8 mouse cellular contexts compared by ENCODE assay signal in the genomic region with DNA sequence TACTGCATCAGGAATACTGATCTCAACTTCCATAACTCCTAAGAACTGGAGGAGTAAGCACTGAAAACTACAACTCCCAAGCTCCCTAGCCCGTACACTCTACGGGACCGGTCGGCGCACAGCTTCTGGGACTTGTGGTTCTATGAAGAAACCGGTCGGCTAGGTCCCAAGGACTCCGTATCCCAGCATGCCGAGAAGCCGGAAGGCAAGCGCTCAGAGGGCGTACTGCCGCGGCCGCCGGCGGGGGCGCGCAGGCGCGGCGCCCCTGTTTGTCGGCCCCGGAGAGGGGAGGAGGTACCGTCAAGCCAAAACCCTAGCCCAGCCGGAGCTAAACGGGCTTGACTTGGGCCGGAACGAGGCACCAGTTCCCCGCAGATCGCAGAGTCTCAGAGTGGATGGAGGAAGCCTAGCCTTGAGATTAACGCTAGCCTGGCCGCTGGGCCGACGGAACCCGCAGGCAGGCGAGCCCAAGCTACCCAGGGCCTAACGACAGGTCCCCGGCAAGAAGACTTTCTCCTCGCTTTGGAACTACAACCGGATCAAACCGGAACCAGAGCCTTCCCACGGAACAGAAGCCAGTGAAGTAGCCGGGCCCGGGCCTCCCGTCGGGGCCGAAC. TPM values are rescaled to one million over a fixed set of nuclear protein-coding genes. Genes with fewer than 3 reads are reported as not detected.
DNase-seq lines count a peak whose midpoint lies in the region; ATAC-seq lines count a peak whose summit lies in the region.

A gene (plus strand): TSS at position 155 of the 617 bp plus-strand sequence.

- H3K4me1 ChIP-seq in embryonic facial prominence, embryonic 13.5 days = peaks cover 27% of the 10 kb centered on the region
- H3K4me1 ChIP-seq in limb, embryonic 13.5 days = peaks cover 29% of the 10 kb centered on the region
- H3K4me1 ChIP-seq in midbrain, embryonic 16.5 days (ENCODE audit: control insufficient read depth, insufficient read depth, low read length) = peaks cover 21% of the 10 kb centered on the region

- peaks cover 23% of the 10 kb centered on the region for H3K36me3 ChIP-seq in embryonic facial prominence, embryonic 13.5 days
- peaks cover 25% of the 10 kb centered on the region for H3K36me3 ChIP-seq in limb, embryonic 13.5 days
- H3K36me3 ChIP-seq in midbrain, embryonic 16.5 days (ENCODE audit: control insufficient read depth, insufficient read depth, low read length) = peaks cover 8% of the 10 kb centered on the region

- H3K4me3 ChIP-seq in embryonic facial prominence, embryonic 13.5 days = peak within 1 kb of the TSS; percentile 94
- peak within 1 kb of the TSS; percentile 94 for H3K4me3 ChIP-seq in limb, embryonic 13.5 days
- peak within 1 kb of the TSS; percentile 88 for H3K4me3 ChIP-seq in midbrain, embryonic 16.5 days (ENCODE audit: low read depth, low read length)

- ATAC-seq in embryonic facial prominence, embryonic 13.5 days (ENCODE audit: insufficient number of reproducible peaks, insufficient read depth, low FRiP score, low TSS enrichment, low read depth) = peak; percentile 96
- peak; percentile 99 for ATAC-seq in limb, embryonic 13.5 days (ENCODE audit: low FRiP score, low read depth)
- ATAC-seq in midbrain, embryonic 16.5 days = peak; percentile 98

- peak within 1 kb of the TSS; percentile 85 for H3K27ac ChIP-seq in embryonic facial prominence, embryonic 13.5 days
- peak within 1 kb of the TSS; percentile 75 for H3K27ac ChIP-seq in limb, embryonic 13.5 days
- peak within 1 kb of the TSS; percentile 69 for H3K27ac ChIP-seq in midbrain, embryonic 16.5 days (ENCODE audit: low read length)

- peak; percentile 98 for DNase-seq in 3134 (ENCODE audit: extremely low read depth, insufficient read length, low spot score)
- peak; percentile 93 for DNase-seq in adrenal gland, postnatal 36 days
- DNase-seq in heart, adult 18-20 months = peak; percentile 91 to 98
- DNase-seq in kidney, adult 8-10 months = peak; percentile 95 to 97
- peak; percentile 78 to 89 for DNase-seq in spleen, postnatal 10 days (ENCODE audit: low spot score in 2 of 2)

- peak within 1 kb of the TSS; percentile 96 for H3K4me2 ChIP-seq in embryonic facial prominence, embryonic 13.5 days
- H3K4me2 ChIP-seq in limb, embryonic 13.5 days (replicated peaks) = peak within 1 kb of the TSS; percentile 99
- peak within 1 kb of the TSS; percentile 98 for H3K4me2 ChIP-seq in midbrain, embryonic 16.5 days (ENCODE audit: low read length)

- under 1% methylated on average over 48 of the region's 48 CpGs for WGBS in embryonic facial prominence, embryonic 13.5 days
- under 1% methylated on average over 48 of the region's 48 CpGs for WGBS in limb, embryonic 13.5 days
- WGBS in midbrain, embryonic 16.5 days = under 1% methylated on average over 48 of the region's 48 CpGs

- H3K9ac ChIP-seq in embryonic facial prominence, embryonic 13.5 days = peak within 1 kb of the TSS; percentile 89
- H3K9ac ChIP-seq in limb, embryonic 13.5 days = peak within 1 kb of the TSS; percentile 94
- H3K9ac ChIP-seq in midbrain, embryonic 16.5 days (ENCODE audit: low read depth, low read length) = peak within 1 kb of the TSS; percentile 86

- H3K9me3 ChIP-seq in embryonic facial prominence, embryonic 13.5 days = no peaks in the 10 kb centered on the region
- no peaks in the 10 kb centered on the region for H3K9me3 ChIP-seq in limb, embryonic 13.5 days
- H3K9me3 ChIP-seq in midbrain, embryonic 16.5 days (replicated peaks; ENCODE audit: control insufficient read depth, low read length, poor library complexity, severe bottlenecking) = no peaks in the 10 kb centered on the region

- peaks cover 4% of the 10 kb centered on the region; the same call in 1 of the 2 replicates for H3K27me3 ChIP-seq in embryonic facial prominence, embryonic 13.5 days
- peaks cover 4% of the 10 kb centered on the region for H3K27me3 ChIP-seq in limb, embryonic 13.5 days
- no peaks in the 10 kb centered on the region for H3K27me3 ChIP-seq in midbrain, embryonic 16.5 days (ENCODE audit: control insufficient read depth, insufficient read depth, low read depth, low read length)

RNA-seq across cellular contexts. Expression of the gene that starts here (rescaled TPM):
- 10 to 100 TPM; 43.7 to 49.9 TPM for total RNA-seq in adrenal gland, postnatal 36 days (2021)
- 46.2 and 46.9 TPM in 2 replicates for polyA plus RNA-seq in embryonic facial prominence, embryonic 13.5 days (2015; fragmentation: Nextera tagmentation; extraction: Ambion mirVana)
- total RNA-seq in heart, adult 18-20 months (2021) = 10 to 100 TPM; 22.2 to 22.3 TPM
- 46.9 and 47.8 TPM in 2 replicates for polyA plus RNA-seq in limb, embryonic 13.5 days (2015; fragmentation: Nextera tagmentation; extraction: Ambion mirVana)
- 45.2 and 47.2 TPM in 2 replicates for polyA plus RNA-seq in midbrain, embryonic 16.5 days (2015; fragmentation: Nextera tagmentation; extraction: Ambion mirVana)

Comparison
In these comparisons a context has a peak if more than half of its experiments do, and no peak if none do; other contexts are left out.
1. Peak in every context shown above with its lines: DNase-seq, ATAC-seq, H3K4me3 ChIP-seq and H3K27ac ChIP-seq.